Mouse (Mus musculus) frontal cortex, postnatal 14 days (tissue): Measurements from ENCODE around the gene Sowaha.
A peak's percentile ranks its signal among the peaks of the same experiment; 100 is the strongest.

Source experiments
- DNase-seq, 2 experiments: peaks; one replicate each; pipeline ENCODE4 v3.0.0; 2022; ENCODE audit warnings: low spot score in 2 of 2

The Sowaha gene

GRCm38 (mm10) chr11:53505026-53505663 lies 25.1 kb upstream of the Sowaha start:
- no peak for DNase-seq

DNA sequence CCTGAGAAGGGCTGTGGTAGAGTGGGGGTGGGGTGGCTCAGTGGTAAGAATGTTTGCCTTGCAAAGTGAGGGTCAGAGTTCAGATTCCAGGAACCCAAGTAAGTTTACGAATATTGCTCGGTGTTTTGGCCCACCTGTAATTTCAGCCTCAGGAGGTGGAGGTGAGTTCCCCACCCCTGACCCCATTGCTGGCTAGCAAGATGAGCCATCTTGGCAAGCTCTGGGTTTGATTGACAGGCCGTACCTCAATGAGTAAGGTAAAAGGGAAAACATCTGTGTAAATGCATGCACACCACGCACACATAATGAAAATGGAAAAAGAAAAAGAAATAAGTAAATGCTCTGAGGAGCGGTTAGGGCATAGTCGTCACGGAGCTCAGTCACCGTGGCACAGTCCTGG lies 24.3 kb upstream of the Sowaha start:
- DNase-seq, result no peak

DNA sequence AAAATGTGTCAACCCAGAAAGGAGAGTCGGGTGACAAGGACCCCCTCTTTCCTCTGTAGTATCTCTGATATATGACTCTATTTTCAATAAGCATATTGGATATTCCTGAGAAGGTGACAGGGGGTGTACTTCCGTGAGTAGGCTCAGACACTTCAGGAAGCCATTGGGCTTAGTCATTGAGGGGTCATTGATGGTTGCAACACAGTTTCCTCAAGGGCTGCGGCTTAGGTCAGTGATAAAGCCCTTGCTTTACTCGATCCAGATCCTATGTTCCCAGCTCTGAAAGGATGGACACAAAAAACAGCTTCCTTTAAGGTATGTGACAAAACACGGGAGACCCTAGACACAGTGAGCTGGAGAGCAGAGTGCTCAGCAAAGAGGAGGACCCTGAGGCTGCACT lies 23.7 kb upstream of the Sowaha start:
- no peak for DNase-seq

- DNase-seq, result no peak
These were observed 22.1 kb upstream of the Sowaha start for GRCm38 (mm10) chr11:53502039-53502765.

DNA sequence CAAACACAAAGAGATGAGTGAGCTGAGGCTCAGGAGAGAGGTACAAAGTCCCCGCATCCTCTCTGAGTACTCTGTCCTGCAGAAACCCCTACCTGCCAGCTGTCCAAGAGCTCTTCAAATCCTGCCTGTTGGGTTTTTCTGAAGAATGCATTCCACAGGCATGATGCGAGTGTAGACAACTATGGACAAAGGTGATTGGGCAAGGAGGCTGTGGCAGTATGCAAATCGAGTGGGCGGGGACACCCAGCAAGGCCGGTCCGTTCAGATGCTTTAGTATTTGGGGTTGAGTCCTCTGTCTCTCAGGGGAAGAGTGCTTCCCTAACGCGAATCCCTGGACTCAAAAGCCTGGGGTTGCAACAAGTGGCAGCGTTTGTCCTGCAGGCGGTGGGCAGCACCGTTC lies 20.5 kb upstream of the Sowaha start:
- DNase-seq, result no peak

DNA sequence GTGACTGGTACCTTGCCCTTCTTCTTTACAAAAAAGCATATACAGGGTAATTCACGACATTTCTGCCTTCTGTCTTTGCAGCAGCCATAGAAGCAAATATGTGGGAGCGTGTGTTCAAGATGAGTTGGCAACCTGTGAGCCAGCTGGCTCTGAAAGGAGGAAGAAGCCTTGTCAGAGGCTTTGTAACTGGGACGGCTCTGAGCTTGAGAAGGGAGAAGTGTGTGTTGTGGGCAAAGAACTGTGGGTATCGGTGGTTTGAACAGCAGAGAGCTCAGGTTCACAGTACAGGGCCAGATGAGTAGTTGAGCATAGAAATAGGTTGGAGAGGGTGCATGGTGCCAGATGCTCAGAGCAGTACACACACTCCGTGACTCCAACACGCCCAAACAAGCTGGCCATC lies 16.9 kb upstream of the Sowaha start:
- peak; percentile 34 to 35 for DNase-seq

GRCm38 (mm10) chr11:53495417-53495816 lies 15.3 kb upstream of the Sowaha start:
- DNase-seq, result no peak

DNA sequence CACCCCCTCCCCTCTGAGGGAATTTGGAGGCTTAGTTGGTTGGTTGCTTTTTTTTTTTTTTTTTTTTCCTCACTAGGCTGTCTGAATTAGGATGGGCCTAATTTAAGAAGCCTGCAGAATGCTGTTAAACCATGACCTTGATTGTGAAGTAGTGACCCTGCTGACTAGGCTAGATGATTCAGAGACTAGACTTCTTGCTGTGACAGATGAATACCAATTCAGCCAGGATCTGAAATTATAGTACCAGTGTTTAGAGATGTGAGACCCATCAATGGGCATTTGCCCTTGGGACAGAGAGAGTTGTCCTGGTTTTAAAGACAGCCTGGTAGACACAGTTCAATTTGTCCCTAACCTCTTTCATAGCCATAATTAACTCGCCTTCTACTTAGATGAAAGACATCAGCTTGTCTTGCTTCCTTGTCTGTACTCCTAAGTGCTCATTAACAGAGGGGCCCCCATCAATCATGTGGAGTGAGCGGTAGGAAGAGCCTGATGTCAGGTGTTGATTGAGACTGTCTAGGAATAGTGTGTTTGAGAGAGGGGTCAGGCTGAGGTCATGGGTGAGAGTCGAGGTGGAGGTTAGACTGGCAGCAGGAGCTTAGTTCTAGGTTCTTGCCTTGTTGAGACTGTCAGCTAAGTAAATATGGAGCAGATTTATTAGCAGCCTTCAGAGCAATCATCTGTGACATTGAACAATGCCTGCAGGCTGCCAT lies 13.3 kb upstream of the Sowaha start:
- no peak for DNase-seq

DNA sequence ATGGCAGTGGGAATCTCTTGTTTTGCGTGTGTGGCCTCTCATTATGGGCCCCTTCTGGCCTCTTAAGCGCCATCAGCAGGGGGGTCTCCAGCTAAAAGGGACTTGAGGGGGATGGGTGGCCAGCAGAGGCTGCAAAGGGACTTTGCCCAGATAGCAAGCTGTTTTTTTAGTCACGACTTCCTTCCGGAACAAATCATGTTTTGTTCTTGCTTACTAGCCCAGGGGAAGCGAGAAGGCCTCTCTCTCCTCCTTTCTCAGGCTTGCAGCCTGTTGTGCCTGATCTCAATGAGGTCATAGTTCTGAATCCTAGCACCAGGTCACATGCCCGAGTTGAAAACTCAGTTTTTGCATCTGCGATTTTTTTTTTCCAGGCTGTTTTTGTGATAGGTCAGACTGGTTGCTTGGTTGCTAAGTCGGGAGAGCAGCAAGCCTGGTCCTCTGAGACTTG lies 11.9 kb upstream of the Sowaha start:
- no peak for DNase-seq

GRCm38 (mm10) chr11:53489421-53489820 lies 9.3 kb upstream of the Sowaha start:
- DNase-seq, result no peak

DNA sequence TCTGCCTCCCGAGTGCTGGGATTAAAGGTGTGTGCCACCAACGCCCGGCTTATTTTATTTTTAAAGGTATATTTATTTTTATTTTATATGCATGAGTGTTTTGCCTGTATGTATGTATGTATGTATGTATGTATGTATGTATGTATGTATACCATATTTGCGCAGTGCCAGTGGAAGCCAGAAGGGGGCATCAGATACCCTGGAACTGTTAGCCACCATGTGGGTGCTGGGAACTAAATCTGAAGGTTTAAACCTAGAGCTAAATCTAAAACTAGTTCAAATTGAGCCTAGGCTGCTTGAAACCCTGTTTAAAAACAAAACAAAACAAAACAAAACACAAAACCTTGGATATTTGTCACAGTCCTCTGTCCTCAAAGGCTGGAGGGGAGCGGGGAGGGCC lies 8.9 kb upstream of the Sowaha start:
- DNase-seq, result no peak

DNA sequence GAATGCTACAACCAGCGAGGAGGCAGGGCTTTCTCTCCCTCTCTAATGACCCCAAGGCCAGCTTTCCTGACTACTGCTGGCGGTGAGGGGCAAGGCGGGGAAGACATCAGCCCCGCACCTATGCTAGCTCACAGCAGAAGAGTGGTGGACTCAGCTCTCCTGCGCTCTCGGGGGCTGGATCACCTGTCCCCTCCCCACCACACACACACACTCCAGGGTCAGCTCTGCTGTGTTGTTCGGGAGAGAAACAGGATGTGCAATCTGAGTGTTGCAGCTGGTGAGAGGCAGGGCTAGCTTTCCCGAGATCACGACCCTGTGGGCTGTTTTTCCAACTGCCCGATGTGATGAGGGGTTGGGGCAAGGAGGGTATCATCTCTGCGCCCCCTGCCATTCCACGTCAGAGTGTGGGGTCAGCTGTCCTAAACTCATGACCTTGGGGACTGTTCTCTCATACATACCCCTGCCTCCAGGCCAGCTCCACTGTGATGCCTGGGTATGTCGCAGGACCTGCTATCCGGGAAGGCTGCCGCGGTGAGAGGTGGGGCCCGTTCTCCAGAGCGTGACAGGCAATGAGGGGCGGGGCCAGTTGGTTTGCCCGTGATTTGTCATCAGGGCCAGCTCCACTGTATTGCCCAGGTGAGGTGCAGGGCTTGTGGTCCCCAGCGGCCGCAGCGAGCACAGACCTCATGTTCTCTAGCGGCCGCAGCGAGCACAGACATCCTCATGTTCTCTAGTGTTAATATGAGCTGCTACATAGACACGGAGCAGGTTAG lies 6.9 kb upstream of the Sowaha start:
- DNase-seq, result no peak

- DNase-seq, result no peak
These were observed 6.3 kb upstream of the Sowaha start for GRCm38 (mm10) chr11:53486351-53486750.

DNA sequence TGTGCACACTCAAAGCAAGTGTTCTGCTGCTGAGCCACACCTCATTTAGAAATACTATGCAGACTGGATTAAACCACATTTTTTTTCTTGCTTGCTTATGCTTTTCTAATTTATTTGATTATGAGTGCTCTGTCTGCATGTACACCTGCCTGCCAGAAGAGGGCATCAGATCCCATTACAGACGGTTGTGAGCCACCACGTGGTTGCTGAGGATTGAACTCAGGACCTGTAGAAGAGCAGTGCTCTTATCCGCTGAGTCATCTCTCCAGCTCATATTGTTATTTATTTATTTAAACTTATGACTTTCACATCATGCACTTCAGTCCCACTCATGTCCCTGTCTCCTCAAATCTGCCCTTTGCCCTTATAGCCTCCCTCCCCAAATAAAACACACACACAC lies 5.6 kb upstream of the Sowaha start:
- DNase-seq, result no peak

- DNase-seq, result no peak
These were observed 3.3 kb upstream of the Sowaha start for GRCm38 (mm10) chr11:53483159-53483891.

DNA sequence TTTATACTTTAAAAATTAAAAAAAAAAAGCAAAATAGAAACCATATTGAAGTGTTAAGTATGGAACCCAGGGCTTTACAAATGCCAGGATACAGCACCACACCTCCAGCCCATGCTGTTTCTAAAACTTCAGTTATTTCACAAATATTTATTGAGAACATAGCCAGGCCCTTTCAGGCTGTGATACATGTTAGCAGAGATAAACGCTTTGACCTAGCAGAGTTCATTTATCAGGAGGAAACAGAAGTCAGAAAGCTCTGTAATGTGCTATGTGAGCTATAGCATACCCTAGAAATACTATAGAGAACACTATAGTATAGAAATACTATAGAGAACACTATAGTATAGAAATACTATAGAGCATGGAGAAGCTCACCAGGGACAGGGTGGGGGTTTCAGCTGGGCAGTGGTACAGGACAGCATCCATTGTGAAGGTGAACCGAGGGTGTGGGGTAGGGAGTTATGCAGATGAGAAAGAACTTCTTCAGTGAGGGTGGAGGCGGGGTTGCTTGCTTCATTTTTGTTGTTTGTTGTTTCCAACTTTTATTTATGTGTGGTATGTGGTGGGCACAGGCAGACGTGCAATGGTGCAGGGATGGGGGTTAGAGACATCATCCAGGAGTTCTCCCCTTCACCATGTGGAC lies 1.1 kb upstream of the Sowaha start:
- no peak for DNase-seq

DNA sequence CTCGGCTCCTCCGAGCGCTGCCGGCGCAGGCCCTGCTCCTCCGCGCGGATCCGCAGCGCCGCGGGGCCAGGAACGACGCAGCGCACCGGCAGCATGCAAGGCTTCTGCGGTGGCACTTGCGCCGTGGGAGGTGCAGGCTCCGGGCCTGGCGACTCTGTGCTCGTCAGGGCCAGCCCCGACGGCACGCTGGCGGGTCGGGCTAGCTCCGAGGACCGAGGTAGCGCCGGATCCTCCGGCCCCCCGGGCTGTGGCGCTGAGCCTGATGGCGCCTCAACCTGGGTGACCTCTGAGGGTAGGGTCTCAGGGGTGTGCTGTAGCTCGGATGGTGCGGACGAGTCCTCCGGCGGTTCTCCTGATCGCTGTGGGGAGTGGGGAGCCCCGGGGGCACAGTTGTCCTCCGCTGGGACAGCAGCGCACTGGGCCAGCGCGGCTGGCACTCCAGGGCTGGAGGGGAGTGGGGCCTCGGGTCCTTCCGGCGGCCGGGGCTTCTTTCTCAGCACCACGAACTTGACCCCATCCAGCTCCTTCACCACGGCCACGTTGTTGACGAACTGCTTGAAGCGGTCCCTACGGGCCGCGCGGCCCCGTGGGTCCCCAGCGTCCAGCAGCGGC lies 797 bp downstream of the Sowaha start:
- DNase-seq, result no peak

- no peak for DNase-seq
These were observed 1.5 kb downstream of the Sowaha start for GRCm38 (mm10) chr11:53478383-53479170.

- DNase-seq, result no peak
These were observed 2.2 kb downstream of the Sowaha start for GRCm38 (mm10) chr11:53477833-53478232.

DNA sequence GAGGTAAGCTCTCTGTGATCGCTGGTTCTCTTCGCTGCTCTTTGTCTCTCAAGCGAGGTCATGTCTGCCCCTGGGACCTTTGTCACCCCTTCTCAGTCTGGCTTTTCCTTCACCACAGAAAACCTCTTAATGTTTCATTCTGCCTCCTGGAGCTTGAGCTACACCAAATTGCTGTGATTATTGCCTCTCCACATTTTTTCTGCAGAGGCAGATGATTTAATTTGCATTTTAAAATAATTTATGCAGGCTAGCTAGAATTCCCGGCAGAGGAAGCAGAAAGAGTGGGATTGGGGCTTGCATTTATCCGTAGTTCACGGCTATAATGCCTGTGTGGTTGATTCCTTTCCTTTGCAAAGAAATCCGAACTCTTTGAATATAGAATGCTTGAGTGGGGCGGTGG lies 4.5 kb downstream of the Sowaha start:
- DNase-seq, result no peak
